Mouse (Mus musculus) midbrain, embryonic 16.5 days (tissue): ENCODE results near the gene Mamstr. TPM values are rescaled to one million over a fixed set of nuclear protein-coding genes. Genes with fewer than 3 reads are reported as not detected.

Experiments
- ATAC-seq: fragments of 200-750 bp; cut with Nextera tagmentation; 2 replicates; pipeline ENCODE4 v1.8.0; 2017; ENCODE audit warnings: moderate TSS enrichment
- H3K27ac ChIP-seq: fragments of 300-500 bp; sonication (generic); 2 replicates; pipeline ENCODE4 v1.5.1; 2014; ENCODE audit warnings: mild to moderate bottlenecking, low read length, mixed read lengths
- H3K27me3 ChIP-seq: fragments of 300-500 bp; sonication (generic); 2 replicates; pipeline ENCODE4 v1.6.1; 2014; ENCODE audit warnings: low read depth, low read length, mixed read lengths; ENCODE audit not compliant: control insufficient read depth, insufficient read depth
- H3K36me3 ChIP-seq: fragments of 300-500 bp; sonication (generic); 2 replicates; pipeline ENCODE4 v1.6.1; 2014; ENCODE audit warnings: mild to moderate bottlenecking, low read length, moderate library complexity, mixed read lengths; ENCODE audit not compliant: control insufficient read depth, insufficient read depth
- H3K4me1 ChIP-seq: fragments of 300-500 bp; sonication (generic); 2 replicates; pipeline ENCODE4 v1.6.1; 2014; ENCODE audit warnings: mild to moderate bottlenecking, low read length, mixed read lengths; ENCODE audit not compliant: control insufficient read depth, insufficient read depth
- H3K4me2 ChIP-seq: fragments of 300-500 bp; sonication (generic); 2 replicates; pipeline ENCODE4 v1.6.1; 2014; ENCODE audit warnings: mild to moderate bottlenecking, low read length, mixed read lengths
- H3K4me3 ChIP-seq: fragments of 300-500 bp; sonication (generic); 2 replicates; pipeline ENCODE4 v1.5.1; 2014; ENCODE audit warnings: low read depth, mild to moderate bottlenecking, low read length, moderate library complexity, mixed read lengths
- H3K9ac ChIP-seq: fragments of 300-500 bp; sonication (generic); 2 replicates; pipeline ENCODE4 v1.6.1; 2014; ENCODE audit warnings: low read depth, low read length, mixed read lengths
- H3K9me3 ChIP-seq: fragments of 300-500 bp; sonication (generic); replicated peaks from 2 replicates; pipeline ENCODE4 v1.6.1; 2014; ENCODE audit warnings: mild to moderate bottlenecking, low read length, mixed read lengths; ENCODE audit not compliant: control insufficient read depth, poor library complexity, severe bottlenecking
- WGBS: fragments of 180-500 bp; shearing (Covaris S2); extraction: QIAGEN DNeasy Blood & Tissue Kit; methylation state at CpG from one replicate; pipeline ENCODE4 v1.1.7; 2014; 5-methylcytosine and 5-hydroxymethylcytosine counted together
- polyA plus RNA-seq: library from polyadenylated mRNA; unstranded; fragments of >200 nt; fragmentation: Nextera tagmentation; extraction: Ambion mirVana; gene quantifications from 2 replicates; pipeline ENCODE4 v1.2.1, GENCODE M21; 2015

Gene Mamstr
- polyA plus RNA-seq = 3.4 and 4.6 TPM in 2 replicates

DNA sequence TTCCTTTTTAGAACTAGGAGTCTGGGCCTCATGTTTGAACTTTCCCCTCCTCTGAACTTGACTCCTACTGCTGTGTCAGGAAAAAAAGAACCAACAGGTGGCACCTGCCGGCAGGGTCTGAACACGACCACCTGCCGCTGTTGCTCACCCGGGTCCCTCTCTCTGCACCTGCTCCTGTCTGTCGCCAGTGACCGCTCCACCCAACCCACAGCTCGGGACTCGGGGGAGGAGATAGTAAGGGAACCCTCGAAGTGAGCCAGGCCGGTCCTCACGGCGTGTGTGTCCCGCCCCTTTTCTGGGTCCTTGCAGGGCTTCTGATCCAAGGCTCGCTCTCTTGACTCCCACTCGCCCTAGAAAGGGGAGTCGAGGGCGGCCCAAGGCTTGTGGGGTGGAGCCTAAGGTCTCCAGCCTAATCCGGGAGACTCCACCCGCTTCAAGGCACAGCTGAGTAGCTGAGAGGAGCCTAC, at the start of gene Mamstr:
TSS of gene Mamstr (plus strand) at position 417 of the 467 bp plus-strand sequence.
- Histone ChIP-seq H3K9ac (no peak within 1 kb of the TSS; the same call in 1 of the 2 replicates), H3K36me3 (peaks cover 13% of the 10 kb centered on the region), H3K4me2 (no peak within 1 kb of the TSS; the same call in 1 of the 2 replicates), H3K4me1 (peaks cover 17% of the 10 kb centered on the region), H3K9me3 (no peaks in the 10 kb centered on the region), H3K27ac (no peak within 1 kb of the TSS), H3K4me3 (peak within 1 kb of the TSS; percentile 37; the same call in 1 of the 2 replicates), H3K27me3 (no peaks in the 10 kb centered on the region)
- no peak for ATAC-seq
- 20% methylated on average over 19 of the region's 19 CpGs for WGBS

GRCm38 (mm10) chr7:45590874-45591273, 48.9 kb upstream of the Mamstr start:
- H3K4me2 ChIP-seq = no peak overlapping the region
- ATAC-seq = no peak

DNA sequence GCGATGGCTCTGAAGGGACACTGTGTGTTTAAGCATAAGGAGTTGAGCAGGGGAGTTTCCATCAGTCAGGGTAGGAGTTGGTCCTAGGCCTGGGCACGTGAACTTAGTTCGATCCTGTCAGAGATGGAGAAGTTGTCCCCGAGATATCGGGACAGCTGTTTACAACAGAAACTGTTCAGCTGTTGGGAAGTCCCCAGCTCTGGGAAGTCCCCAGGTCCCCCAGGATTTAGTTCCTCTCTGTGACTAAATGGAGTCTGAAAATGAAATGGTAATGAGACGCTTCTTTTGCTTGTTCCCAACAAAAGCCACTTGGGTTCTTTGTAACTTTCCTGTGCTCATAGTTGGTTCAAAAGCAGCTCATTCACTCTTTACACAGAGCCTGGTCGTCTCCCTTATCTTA, 47.9 kb upstream of the Mamstr start:
- no peak overlapping the region for H3K4me3 ChIP-seq
- H3K9ac ChIP-seq = no peak overlapping the region
- H3K9me3 ChIP-seq = no peaks in the 10 kb centered on the region
- H3K4me1 ChIP-seq = no peaks in the 10 kb centered on the region; the same call in 1 of the 2 replicates
- 76% methylated on average over 7 of the region's 7 CpGs for WGBS
- H3K36me3 ChIP-seq = no peaks in the 10 kb centered on the region
- H3K4me2 ChIP-seq = no peak overlapping the region
- no peaks in the 10 kb centered on the region for H3K27me3 ChIP-seq
- ATAC-seq = no peak
- no peak overlapping the region for H3K27ac ChIP-seq

More at GRCm38 (mm10) chr7:45590874-45591273, 48.9 kb upstream of the Mamstr start:
- Histone ChIP-seq H3K27ac (no peak overlapping the region), H3K4me3 (no peak overlapping the region), H3K9ac (no peak overlapping the region), H3K4me1 (no peaks in the 10 kb centered on the region; the same call in 1 of the 2 replicates), H3K27me3 (no peaks in the 10 kb centered on the region), H3K9me3 (no peaks in the 10 kb centered on the region), H3K36me3 (no peaks in the 10 kb centered on the region)
- WGBS = 56% methylated on average over 3 of the region's 3 CpGs

- no peak for ATAC-seq
Measured at GRCm38 (mm10) chr7:45593118-45593815, 46.5 kb upstream of the Mamstr start.

DNA sequence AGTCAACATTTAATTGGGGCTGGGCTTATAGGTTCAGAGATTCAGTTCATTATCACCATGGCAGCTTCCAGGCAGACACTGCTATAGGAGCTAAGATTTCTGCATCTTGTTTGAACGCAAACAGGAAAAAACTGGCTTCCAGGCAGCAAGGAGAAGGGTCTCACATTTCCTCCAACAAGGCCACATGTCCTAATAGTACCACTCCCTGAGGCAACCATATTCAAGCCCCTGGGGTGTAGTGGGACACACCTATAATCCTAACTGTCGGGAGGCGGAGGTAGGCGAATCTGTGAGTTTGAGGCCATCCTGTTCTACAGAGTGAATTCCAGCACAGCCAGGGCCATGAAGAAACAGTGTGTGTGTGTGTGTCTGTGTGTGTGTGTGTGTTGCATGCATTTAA, 44.6 kb upstream of the Mamstr start:
- Histone ChIP-seq H3K27ac (no peak overlapping the region), H3K4me1 (no peaks in the 10 kb centered on the region), H3K4me2 (no peak overlapping the region), H3K9me3 (no peaks in the 10 kb centered on the region), H3K27me3 (no peaks in the 10 kb centered on the region), H3K36me3 (no peaks in the 10 kb centered on the region), H3K4me3 (no peak overlapping the region), H3K9ac (no peak overlapping the region)
- WGBS = 80% methylated on average over 4 of the region's 4 CpGs
- ATAC-seq = no peak

More at GRCm38 (mm10) chr7:45593118-45593815, 46.5 kb upstream of the Mamstr start:
- WGBS = 27% methylated on average over 10 of the region's 10 CpGs
- no peak overlapping the region for H3K4me3 ChIP-seq
- no peak overlapping the region for H3K27ac ChIP-seq
- H3K4me2 ChIP-seq = no peak overlapping the region
- H3K9me3 ChIP-seq = no peaks in the 10 kb centered on the region
- no peak overlapping the region for H3K9ac ChIP-seq
- no peaks in the 10 kb centered on the region for H3K27me3 ChIP-seq
- H3K4me1 ChIP-seq = no peaks in the 10 kb centered on the region; the same call in 1 of the 2 replicates
- H3K36me3 ChIP-seq = no peaks in the 10 kb centered on the region

DNA sequence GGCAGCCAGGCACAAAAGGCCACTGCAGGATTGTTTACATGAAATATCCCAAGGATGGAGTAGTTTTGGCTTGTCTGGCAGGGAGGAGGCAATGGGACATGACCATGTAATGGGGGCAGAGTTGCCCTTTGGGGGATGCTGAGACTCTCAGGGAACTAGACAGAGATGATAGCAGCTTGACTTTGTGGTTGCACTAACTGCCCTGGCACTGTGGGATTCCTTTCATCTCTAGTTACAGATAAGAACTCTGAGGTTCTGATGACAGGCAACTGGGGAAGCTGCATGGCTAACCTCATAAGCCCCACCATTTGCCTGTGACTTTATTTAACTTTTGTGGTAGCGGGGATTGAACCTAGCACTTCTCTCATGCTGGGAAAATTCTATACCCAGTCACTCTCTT, 43.7 kb upstream of the Mamstr start:
- Histone ChIP-seq H3K4me2 (no peak overlapping the region), H3K36me3 (no peaks in the 10 kb centered on the region), H3K9ac (no peak overlapping the region), H3K27me3 (no peaks in the 10 kb centered on the region), H3K27ac (no peak overlapping the region), H3K9me3 (no peaks in the 10 kb centered on the region), H3K4me3 (no peak overlapping the region), H3K4me1 (no peaks in the 10 kb centered on the region)
- ATAC-seq = no peak
- WGBS = 70% methylated on average over 1 of the region's 1 CpGs

DNA sequence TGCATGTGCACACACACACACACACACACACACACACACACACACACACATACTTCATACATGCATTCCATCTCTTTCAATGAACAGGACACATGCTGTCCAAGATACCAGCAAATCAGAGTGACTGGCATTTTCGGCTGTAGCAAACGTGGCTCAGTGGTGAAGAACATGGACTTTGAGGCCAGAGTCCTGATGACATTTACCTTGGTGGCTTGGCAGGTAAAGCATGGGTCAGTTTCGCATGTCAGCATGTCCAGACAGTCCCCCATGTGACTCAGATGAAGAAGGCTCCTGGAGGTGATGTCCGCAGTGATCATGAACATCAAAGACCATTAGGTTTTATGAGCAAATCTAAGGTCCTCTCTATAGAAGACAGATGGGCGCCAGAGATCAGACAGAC, 42.8 kb upstream of the Mamstr start:
- no peak overlapping the region for H3K27ac ChIP-seq

DNA sequence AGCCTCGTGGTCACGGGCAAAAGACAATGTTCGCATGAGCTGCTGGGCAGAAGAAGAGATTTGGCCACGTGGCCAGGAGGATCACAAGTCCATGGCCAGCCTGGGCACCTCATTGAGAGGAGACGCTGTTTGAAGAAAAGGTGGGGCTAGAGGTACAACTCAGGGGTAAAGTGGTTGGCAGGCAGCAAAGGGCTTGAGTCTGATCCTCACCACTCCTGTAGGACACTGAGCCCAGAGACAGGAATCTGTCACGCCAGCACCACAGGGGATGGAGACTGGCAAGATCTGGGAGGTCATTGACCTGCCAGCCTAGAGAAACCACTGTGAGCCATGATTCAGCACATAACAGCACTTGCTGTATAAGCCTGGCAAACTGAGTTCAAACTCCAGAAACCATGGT, 42.2 kb upstream of the Mamstr start:
- no peak overlapping the region for H3K4me3 ChIP-seq
- no peak overlapping the region for H3K27ac ChIP-seq
- no peaks in the 10 kb centered on the region for H3K9me3 ChIP-seq
- ATAC-seq = no peak
- no peak overlapping the region for H3K9ac ChIP-seq
- H3K36me3 ChIP-seq = no peaks in the 10 kb centered on the region
- H3K27me3 ChIP-seq = no peaks in the 10 kb centered on the region
- H3K4me1 ChIP-seq = no peaks in the 10 kb centered on the region
- no peak overlapping the region for H3K4me2 ChIP-seq
- WGBS = 90% methylated on average over 6 of the region's 6 CpGs

More for the DNA sequence above, 42.8 kb upstream of the Mamstr start:
- ATAC-seq = no peak
- Histone ChIP-seq H3K9me3 (no peaks in the 10 kb centered on the region), H3K4me3 (no peak overlapping the region), H3K4me2 (no peak overlapping the region), H3K27me3 (no peaks in the 10 kb centered on the region), H3K9ac (no peak overlapping the region), H3K4me1 (no peaks in the 10 kb centered on the region), H3K36me3 (no peaks in the 10 kb centered on the region)
- 91% methylated on average over 5 of the region's 5 CpGs for WGBS
